Mouse (Mus musculus) layer of hippocampus, adult 9-10 months (tissue): ENCODE results near the gene Ispd.

Experiments
- DNase-seq: peaks from one replicate; pipeline ENCODE4 v3.0.0; 2022; ENCODE audit warnings: low spot score

Ispd gene

DNA sequence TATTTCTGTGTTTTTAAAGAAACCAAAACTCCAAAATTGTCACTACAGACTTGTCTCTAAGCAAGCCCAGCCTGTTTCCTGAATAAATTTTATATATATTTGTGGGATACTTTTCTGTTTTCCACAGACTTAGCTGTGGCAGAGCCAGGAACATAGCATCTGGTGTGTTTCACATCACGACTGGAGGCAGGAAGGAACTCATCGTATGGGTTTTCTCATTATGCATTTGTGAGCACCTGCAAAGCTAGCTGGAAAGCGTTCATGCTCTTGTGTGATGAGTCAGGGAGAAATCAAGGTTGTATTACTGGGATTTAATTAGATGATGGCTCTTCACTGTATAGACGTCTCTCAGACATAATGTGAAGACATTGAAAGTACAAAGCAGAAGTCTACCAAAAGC, 90.2 kb downstream of the Ispd start:
- DNase-seq = peak; percentile 10

DNA sequence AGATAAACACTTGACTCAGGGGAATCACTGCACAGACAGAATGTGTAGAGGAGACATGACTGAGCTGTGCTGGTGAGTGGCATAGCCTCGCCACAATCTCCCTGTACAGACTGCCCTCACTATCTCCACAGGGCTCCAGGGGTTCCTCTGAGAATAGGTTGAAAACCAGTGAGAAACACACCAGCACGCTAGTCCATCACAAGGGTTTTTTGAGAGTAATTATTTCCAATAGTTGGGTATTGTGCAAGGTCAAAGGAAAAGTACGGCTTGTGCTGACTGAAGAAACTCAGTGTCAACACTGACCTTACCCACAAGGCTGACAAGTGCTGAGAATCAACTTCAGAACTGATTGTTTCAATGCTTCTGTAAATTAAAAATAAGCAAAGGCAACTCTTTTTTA, 92.9 kb downstream of the Ispd start:
- DNase-seq = no peak

DNA sequence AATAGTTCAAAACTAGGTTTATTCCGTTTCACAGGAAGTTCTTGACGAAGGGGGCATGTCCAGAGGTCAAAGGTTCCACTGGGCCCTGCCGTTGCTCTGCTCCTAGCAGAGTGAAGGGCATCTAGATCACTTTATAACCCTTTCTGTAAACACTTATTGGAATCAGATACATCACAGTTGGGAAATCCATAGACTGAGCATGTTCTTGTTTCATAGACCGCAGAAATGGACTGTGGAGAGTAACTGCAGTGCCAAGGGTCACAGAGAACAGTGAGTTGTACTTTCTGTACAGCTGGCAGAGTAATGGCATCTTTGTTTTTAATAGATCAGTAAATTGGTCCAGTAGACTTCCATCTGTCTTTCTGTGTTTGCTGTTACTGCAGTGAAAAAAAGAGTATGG, 94.0 kb downstream of the Ispd start:
- no peak for DNase-seq

DNA sequence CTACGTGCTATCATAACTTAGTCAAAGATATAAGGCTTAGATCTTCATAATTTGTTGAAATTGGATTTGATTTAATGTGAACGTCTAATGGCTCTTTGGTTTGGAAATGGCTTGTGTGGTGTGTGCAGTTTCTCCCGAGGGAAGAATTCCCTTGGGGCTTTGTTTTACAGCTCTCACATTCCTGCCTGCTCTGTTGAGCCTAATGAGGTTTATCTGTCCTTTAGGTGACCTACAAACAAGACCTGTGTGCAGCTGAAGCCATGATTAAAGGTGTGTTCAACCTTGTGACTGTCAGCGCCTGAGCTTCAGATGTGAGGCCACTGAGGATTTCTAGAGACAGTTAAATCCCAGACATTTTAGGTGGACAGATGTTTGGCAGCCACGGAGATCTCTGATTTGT, 95.2 kb downstream of the Ispd start:
- no peak for DNase-seq

DNA sequence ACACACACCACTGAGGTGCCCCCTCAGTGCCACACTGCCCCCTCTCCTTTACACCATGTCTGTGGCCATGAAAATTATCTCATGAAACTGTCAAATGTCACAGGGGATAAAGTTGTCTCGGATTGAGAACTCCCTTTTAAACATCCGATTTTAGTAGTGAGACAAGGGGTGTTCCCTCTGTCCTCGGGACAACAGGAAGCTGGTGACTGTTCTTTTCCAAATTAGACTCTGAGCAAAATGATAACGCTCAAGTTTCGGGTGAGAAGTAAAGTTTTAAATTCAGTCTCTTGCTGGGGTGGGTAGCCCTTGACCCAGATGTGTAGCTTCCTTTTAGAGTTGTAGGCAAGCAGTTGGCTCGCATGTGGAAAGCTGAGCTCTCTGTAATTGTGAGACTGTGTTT, 96.3 kb downstream of the Ispd start:
- DNase-seq = no peak

DNA sequence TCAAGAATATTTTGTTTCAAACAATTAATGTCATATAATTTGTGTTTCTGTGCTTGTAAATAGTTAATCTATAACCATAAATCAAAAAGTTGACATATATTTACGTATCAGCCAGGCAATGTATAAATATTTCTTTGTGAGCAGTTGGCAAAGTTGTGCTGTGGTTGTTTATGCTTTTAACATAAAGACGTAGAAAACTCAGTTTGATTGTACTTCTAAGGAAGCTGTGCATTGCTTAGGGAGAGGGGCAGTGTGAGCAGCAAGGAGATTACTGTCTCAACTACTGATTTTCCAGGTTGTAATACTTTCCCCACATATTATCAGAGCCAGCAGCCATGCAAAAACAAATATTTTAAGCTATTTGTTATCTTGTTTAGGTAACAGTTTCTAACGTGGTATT, 96.7 kb downstream of the Ispd start:
- DNase-seq = no peak

DNA sequence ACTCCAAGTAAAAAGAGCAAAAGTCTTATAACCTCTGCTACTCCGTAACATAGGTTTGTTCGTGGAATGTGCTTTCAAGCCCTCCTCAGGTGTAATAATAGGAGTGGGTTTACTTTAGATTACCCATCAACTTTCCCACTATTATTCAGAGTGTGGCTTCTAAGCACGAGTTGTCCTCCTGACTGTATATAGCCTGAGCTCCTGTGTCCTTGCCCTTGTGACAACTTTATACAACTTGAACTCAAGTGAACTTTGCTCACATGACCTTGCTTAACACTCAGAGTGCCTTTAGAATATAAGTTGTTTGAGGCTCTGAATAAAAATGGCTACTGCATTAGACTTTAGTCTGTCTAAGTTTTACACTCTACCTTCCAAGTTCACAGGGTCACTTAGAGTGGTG, 100.5 kb downstream of the Ispd start:
- DNase-seq = no peak

DNA sequence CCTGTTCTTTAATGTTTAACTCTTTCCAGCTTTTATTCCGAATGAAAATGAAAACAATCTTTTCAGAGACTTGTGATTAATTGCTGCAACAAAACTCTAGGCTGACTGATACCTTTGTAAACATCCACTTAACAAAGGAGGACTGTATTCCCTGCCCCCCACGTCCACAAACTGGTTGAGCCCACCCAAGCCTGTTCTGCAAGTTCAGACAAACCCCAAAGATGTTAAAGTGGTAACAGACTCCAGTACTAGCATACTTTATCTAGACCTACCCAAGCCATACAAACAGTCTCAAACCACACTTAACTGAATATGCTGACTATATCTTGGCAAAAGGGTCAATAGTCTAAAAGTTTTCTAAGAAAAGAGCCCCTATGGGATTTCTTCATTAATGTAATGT, 102.1 kb downstream of the Ispd start:
- DNase-seq = no peak

DNA sequence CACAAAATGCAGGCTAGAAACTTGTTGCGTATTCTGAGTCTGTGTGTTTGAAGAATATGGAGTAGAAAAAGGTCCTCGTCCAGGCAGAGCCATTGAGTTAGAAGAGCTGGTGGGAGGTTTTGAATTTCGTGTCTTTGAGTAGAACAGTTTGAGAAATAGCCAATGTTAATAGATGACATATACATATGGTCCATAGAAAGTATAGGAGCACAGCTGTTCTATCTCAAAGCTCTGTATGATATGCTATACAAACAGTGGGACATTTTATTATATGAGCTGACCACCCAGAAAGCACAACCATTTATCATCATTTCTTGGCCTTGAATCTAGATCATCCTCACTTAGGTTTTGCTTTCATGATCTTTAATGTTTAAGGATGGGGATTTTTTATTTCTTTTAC, 116.3 kb downstream of the Ispd start:
- DNase-seq = no peak

DNA sequence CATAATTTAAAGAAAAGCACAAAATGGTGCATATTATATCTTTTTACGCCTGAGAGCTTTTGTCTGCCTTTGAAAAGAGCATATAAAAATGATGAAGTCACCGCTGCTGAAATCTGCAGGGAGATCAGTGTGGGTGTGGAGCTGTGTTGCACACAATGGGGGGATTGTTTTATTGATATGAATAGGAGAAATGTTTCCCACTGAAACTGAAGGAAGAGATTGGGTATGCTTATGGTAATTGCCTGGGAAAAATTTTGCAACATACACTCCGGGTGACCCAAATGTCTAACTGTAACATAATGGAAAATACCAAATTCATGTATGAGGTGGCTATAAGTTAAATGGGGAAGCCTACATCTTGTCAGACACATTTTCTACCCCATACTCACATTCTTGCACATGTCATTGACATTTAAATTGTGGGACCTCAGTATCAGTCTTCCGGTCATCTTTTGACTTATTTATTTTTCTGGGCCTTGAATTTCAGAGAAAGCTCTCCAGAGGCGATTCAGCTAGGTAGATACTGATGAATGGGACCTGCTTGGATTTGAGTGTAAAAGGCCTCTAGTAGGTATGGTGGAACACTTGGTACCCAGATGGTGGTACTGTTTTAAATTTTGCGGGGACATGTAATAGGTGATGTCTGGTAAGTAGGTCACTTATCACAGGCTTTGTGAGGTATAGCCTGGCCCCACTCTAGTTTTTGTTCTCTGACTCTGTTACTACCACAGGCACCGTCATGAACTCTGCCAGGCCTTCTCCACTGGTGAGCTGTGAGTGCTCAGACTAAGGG, 126.1 kb downstream of the Ispd start:
- DNase-seq = no peak

DNA sequence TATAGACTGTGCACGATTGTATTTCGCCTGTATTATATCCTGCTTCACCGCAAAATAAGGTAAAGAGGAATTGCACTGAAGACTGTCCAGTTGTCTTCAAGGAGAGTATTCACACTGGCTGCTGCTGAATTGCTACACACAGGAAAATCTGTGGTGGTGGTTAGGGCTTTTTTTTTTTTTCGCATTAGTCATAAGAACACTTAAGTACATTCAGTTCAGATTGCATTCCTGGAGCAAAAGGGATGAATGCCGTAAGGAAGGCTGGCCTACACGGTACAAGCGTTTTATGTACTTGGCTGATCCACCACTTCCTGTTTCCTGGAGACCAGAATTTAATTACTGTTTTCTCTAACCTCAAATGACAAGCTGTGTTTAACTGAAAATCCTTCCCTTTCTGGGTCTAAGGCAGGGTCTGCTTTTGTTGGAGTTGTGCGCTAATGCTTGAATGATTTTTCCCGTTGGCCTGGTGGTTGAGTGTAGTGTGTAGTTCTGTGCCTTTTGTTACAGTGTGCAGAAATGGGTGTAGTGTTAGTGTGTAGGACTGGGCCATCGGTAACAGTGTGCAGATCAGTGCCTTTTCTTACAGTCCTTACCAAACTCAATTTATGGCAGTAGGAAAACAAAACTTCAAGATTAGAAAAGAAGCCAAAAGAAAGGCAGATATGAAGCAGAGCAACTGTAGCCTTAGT, 128.8 kb downstream of the Ispd start:
- DNase-seq = no peak

DNA sequence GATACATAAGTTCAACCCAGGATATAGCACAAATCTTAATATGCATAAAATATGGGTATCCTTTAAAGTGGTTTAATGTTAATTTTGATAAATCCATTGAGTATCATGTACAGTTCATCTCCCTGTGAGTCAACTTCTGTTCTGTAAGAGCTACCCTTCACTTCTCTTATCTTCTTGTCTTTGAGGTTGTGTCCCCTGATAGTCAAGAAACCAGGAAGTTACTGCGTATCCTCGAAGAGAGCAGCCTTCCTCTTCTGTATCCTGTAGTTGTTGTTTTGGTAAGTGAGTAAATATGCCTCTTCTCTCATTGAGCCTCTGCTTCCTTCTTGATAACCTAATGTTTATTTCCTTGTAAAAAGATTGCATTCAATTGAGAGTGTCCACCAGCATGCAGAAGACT, 140.5 kb downstream of the Ispd start:
- DNase-seq = no peak

DNA sequence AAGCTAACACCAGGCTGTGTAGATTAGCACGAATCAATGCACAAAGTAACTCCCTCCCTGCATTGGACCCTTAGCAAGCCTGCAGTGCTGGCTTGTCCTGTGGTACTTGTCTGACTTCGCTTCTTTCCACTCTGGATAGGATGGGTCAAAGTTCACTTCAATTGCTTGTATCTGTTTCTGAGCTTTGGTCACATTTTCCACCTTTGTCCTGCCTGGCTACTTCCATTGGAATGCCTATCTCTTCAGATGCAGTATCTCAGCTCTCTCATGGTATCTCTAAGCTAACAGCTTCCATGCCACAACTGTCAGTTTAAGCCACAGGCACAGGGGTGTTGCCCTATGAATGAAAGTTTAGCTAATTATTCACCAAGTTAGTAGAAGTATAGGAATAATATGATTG, 142.3 kb downstream of the Ispd start:
- no peak for DNase-seq

DNA sequence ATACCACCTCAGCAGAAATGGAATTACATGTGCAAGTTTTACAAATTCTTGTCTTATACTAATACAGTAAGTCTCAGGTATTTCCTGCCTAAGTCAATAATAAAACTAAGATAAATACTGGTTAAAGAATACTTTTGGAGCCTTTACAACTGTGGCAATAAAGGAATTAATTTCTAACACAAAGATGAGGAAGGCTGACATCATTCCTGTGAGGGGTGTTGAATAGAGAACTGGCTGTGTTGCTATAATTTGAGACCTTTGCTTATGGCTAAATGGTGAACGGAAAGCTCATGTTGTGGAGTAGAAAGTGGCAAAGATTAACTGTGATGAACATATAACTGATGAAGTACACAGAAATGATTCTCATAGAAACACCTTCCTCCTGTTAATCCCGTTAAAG, 149.7 kb downstream of the Ispd start:
- no peak for DNase-seq

DNA sequence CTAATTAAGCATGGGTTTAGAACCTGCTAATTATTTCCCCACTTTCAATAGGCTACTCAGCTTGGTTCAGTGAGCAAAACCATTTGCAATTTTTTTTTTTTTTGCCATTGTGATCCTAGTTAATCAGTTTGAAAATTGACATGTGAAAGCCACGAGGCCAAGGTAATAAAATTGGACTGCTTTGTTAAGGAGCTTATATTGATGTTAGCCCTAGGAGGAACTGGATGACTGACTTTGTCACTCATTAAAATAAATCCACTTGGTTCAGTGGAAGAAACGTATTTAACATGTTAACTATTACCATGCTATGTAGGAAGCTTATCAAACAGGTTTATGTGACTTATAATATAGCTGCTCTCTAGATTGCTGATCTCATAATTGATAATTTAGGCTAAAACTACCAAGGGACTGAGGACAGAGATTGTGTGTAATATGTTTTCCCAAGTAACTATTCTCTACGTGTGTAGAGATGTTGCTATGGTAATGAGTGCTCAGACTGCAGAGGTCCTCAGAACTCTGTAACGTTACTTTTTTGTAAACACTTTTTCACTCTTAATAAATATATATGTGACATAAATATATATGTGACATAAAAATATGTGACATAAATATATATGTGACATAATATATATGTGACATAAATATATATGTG, 150.3 kb downstream of the Ispd start:
- no peak for DNase-seq

DNA sequence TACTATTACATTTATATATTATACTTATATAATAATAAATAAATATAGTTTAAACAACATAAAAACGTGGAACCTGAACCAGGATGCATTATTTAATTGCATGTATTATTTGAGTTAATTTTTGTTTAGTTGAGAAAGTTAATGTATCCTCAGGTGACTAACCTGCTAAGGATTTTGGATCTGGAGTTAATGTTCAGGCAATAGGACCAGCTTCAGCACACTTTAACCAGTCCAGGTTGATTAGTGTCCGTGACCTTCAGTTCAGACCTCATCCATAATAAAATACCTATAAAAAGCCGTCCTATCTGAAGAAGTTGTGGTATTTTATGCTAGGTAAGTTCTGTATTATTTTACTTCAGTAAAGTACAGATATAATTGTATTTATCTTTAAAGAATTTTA, 151.3 kb downstream of the Ispd start:
- DNase-seq = no peak

DNA sequence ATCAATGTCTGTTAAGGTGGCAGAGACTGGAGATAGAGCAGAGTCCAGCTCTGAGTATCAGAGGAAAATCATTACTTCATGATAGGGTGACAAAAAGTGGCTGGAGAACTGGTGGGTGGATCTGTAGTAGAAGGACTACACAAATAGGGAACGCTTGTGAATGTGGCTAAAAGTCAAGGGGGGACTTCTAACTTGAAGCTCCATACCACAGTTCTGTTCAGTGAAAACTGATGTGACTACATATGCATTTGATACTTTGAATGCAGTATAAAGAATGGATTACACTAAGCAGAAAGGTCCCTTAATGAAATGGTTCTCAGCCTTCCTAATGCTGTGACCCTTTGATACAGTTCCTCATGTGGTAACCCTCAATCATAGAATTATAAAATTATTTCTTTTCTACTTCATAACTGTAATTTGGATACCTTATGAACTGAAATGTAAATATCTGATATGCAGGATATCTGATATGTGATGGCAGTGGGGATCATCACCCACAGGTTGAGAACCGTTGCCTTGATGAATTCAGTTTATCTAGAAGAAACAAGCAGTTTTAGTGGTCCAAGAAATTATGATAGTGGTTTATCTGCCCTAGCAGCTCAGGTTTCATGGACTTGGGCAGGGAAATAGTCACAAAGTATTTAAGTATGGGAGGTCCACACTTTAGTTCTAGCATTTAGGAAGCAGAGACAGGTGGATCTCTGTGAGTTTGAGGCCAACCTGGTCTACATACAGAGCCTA, 152.1 kb downstream of the Ispd start:
- no peak for DNase-seq

DNA sequence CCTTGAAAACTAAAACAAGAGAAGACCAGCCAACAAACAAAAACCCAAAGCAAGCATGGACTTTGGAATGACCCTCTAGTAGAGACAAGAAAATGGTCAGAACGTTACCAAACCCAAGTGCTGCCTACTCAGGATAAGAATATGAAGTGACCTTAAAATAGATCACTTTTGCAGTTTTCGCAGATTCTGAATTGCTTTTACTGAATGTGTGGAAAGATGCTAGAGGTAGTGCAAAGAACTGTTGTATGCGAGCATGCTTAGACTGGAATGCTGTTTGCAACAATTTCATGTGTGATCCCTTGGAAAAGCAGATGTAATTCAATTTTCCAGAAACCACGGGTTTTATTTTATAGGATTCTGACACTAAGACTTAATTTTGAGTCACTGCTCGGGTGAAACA, 153.3 kb downstream of the Ispd start:
- DNase-seq = no peak

DNA sequence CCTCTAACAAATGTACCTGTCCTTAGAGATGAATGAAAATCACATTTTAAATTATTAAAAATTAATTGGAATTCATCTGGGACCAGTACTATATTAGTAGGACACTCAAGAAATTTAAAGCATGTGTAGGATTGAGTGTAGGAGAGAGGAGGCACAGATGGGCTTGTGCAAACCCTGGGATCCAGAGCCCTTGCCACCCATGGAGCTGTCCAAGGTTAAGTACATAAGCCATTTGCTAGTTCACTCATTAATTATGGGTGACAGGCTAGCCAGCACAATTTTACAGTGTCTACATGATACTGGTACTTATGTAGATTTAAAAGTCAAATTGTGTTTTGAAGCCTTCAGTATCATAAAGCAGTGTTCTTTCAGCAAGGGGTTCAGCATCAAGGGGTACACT, 164.1 kb downstream of the Ispd start:
- no peak for DNase-seq

DNA sequence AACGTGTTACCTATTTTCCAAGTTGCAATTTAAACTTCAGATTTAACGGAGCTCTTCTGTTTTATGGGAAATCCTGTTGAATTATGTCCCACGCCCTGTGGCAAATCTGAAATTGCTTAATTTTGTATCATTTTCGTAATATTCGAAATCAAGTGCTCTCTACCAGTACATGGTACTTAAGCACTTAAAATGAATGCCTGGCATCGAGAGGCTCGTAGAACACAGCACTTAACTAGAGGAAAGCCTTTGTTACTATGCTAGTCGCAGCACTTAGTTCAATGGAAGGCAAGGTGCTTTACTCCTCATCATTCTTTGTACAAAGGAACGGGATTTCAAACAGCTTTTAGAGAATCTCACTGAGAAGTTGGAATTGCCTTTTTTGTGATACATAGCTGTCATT, 168.2 kb downstream of the Ispd start:
- DNase-seq = no peak

DNA sequence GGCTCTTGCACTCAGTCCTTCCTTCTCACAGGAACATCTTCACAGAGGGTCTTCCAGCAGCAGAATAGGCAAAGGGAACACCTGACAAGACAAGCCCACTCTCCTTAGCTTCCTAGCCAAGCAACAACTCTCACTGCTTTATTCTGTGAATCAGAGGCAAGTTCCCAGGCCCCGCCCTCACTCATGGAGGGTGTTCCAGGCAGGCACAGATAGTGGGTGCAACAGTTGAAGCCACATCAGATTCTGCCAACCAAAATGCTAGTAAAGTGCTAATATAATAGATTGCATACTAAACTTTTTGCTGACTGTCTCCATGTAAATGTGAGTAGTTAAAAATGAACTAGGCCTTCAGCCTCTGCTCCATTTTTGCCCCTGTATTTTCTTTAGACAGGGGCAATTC, 173.4 kb downstream of the Ispd start:
- no peak for DNase-seq

DNA sequence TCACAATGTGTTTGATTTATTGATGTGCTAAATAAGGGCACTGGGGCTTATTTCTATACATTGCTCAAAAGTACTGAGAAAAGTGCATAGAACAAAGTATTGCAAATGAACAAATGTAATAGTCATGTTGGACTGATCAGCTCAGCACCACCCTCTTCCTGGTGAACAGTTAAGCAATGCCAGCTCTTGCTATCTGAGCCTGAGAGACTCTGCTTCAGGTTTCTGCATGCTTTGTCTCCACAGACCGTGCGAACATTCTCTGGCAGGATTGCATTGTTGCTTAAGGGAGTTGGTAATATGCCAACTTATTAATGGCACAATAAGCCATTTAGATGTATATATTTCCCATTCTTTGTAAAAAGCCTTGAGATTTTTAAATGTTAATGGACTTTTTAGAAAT, 182.9 kb downstream of the Ispd start:
- no peak for DNase-seq

DNA sequence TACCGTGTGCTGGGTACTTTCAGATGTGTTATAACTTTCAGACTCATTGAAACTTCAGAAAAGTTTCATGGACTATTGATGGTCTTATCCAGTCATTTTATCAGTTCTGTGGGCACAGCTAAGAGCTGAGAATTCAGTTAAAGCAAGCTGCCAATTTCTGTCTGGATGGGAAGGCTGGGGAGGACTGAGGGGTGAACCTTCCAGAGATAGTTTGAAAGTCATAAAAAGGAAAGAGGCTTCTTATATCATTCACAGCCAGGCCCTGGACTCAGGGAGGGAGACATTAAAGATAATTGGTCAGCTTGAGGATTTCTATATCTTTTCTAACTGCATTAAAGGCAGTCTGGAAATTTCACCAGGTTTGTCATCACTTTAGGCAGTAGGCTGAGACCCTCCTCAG, 185.7 kb downstream of the Ispd start:
- DNase-seq = no peak
